Mouse (Mus musculus) granulocyte monocyte progenitor cell, adult 5-6 weeks (primary cell): Measurements from ENCODE around the gene Cfd. TPM values are rescaled to one million over a fixed set of nuclear protein-coding genes. Genes with fewer than 3 reads are reported as not detected.

ENCODE experiments used
- ATAC-seq: replicated peaks from 2 replicates; pipeline ENCODE4 v1.8.0; 2016; ENCODE audit warnings: mild to moderate bottlenecking, moderate TSS enrichment, inconsistent platforms; ENCODE audit not compliant: poor library complexity, severe bottlenecking
- total RNA-seq, 2 experiments: library from RNA; stranded (forward) in 1 of 2; stranded (reverse) in 1 of 2; fragments of 200-712, 200-1000 nt in 1 of 2; fragments of >200 nt in 1 of 2; fragmentation: Nextera tagmentation in 1 of 2; gene quantifications; 2 replicates each; pipeline ENCODE4 v1.2.3; 2014 to 2017

Cfd gene
- total RNA-seq (2014; fragmentation: Nextera tagmentation) (1.6 and 4.5 TPM in 2 replicates), total RNA-seq (2017) (not detected in 2 replicates)

DNA sequence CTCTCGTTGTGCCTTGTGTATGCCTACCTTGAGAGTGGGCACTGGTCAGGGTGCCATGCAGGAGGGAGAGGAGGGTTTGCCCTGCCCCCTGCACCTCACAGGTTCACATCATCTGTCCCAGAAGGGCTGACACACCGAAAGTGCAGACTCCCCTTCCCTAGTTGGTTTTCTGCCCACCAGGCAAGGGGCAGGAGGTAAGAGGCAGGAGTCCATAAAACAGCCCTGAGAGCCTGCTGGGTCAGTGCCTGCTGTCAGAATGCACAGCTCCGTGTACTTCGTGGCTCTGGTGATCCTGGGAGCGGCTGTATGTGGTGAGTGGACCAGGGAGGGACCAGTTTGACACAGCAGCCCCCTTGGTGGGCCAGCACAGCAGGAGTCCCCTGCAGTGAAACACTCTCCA lies at the start of gene Cfd:
Gene Cfd (plus strand): TSS at position 184 of the 400 bp plus-strand sequence.
- no peak for ATAC-seq

- no peak for ATAC-seq
These were observed 48.3 kb upstream of the Cfd start for GRCm38 (mm10) chr10:79842322-79842721.

DNA sequence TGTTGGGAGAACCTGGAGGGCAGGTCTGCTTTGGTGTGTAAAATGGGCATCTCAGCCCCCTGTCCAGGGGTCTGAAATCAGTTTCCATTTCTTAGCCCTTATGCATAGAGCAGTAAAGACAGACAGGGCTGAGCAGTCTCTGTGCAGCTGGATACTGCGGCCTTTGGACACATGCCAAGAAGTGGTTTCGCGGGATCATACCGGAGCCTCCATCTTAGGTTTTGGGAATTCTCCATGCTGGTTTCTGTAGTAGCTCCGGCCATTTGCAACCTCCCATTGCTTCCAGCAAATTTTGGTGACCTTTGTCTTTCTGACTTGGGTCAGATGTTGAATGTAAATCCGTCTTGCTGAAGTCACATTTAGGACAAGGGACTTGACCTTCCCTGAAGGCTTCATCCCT lies 47.2 kb upstream of the Cfd start:
- ATAC-seq = no peak

GRCm38 (mm10) chr10:79846553-79846952 lies 44.1 kb upstream of the Cfd start:
- ATAC-seq = no peak

DNA sequence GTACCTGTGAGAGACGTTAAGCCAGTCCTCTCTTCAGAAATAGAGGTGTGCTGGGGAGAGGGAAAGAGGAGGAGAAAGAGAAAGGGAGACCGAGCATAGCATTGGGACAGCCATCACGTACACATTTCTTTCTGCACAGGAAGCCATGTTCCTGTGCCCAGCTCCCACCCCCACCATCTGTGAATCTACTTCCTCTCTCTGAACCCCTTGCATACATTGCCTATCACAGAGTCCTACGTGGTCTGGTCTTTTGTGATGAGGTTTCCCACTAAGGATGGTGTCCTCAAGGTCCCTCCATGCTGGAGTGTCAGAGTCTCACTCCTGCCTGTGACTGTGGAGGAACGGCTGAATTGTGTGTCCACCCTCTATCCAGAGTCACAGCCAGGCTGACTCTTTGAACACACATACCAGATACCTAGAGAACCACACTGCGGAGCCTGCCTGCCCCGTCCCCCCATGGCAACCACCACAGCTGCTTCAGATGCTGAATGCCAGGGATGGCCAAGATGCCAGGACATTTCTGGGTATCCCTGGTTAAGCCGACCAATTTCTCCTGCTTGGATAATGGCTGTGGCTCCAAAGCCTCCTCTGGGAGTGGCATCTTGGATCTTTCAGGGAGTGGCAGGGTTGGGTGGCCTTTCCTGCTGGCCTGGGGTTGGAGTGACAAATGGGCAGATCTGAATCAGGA lies 40.6 kb upstream of the Cfd start:
- ATAC-seq = peak; percentile 17

DNA sequence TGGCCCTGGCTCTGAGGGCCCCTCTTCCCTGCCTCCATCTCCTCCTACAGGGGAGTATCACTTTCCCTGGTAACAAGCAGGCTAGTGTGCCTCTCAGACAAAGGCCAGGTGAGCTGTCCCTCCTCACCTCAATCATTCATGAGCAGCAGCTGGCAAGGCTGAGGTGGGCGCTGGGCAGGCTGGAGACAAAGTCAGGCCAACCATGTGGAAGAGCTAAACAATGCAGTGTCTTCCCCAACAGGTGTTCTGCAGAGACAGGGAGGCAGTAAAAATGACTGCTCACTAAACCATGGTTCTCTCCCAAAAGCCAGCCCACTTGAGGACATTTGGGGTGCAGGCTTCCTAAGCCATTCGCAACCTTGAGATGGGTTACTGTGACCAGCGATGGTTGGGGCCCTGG lies 39.0 kb upstream of the Cfd start:
- ATAC-seq = no peak

- no peak for ATAC-seq
These were observed 38.4 kb upstream of the Cfd start for GRCm38 (mm10) chr10:79852107-79852789.

- no peak for ATAC-seq
These were observed 37.8 kb upstream of the Cfd start for GRCm38 (mm10) chr10:79852827-79853226.

DNA sequence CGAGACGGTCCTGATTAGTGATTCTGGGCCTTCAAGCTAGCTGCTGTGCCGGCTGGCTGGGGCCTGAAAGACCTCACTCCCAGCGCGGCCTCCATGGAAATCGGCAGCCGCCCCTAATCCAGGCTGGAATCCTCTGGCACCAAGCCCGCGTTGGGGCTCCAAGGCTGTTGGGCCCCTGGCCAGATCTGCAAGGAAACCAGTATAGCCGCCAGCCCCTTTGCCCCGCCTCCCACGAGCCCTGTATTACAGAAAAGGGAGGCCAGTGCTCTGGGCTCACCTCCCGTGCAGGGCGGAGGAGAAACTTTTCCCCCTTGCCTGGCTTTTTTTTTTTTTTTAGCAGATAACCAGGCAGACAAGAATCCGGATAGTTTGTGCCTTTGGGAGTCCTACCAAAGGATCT lies 37.3 kb upstream of the Cfd start:
- no peak for ATAC-seq

DNA sequence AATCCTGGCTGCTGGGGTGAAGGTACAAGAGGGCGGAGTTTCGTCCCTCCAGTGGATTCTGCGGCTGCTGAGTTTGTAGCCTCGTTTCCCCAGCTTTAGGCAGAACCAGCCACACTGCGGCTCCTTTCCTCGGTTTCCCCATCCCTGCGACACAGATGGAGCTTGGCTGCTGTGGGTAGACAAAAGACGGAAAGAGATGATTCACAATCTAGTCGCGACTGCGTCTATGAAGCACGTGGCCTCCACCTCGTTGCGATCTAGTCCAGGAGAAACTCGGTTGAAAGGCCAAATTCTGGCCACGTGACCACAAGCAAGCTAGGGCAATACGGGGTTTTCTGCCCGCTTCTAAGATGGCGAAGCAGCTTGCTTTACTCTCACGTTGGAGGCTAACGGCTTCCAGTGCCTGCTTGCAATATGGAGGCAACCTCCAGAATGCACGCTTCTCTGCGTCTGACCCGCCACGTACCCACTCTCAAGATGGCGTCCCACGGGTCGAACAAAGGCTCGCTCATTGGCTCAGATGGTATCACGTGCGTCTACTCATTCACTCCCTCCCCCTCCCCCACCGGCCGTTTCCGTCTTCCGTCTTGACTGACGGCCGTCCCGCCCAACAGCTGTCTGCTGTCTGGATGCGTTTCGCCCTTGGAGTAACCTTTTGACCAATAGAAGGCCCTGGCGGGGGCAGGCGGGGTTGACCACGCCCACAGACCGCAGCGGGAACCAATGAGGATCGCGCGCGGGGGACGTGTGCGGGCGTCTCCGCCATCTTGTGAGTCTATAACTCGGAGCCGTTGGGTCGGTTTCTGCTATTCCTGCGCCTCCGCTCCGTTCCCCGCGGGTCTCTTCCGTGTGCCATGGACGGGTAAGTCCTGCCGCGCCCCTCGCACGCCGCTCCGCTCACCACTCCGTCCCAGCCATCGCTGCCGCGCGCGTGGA lies 36.5 kb upstream of the Cfd start, which contains the start of gene Ptbp1:
Gene Ptbp1 (plus strand): TSS at position 568 of the 936 bp plus-strand sequence.
- ATAC-seq = peak; percentile 67

DNA sequence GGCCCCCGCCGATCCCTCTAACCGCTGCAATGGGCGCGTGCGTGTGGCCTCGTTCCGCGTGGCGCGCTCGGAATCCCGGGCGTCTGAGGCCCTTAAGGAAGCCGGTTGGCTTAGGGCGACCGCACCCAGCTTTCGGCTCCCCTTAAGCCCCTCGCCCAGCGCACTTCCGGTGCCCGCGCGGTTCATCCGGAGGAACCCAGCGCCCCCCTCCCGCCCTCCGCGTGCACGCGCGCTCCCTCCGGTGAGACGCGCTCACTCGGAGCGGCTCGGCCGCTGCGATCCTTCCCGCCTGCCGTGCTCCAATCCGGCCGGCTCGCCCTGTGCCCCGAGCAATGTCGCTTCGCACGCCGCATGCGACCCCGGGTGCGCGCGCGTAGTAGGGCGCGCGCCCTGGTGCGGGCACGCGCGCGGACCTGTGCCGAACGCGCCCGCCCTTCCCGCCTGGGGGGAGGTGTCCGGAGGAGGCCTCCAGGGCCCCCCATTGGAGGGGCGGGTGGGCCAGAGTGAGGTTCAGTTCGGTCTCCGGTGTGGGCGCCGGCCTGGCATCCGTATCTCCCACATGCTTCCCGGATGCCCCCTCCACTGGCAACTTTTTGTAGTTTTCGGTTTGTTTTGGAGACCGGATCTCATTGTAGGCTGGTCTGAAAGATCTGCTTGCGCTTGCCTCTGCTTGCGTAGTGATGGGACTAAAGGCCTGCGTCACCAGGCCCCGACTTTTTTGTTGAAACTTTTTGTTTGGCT lies 35.7 kb upstream of the Cfd start:
- peak; percentile 13; the same call in 1 of the 2 replicates for ATAC-seq

DNA sequence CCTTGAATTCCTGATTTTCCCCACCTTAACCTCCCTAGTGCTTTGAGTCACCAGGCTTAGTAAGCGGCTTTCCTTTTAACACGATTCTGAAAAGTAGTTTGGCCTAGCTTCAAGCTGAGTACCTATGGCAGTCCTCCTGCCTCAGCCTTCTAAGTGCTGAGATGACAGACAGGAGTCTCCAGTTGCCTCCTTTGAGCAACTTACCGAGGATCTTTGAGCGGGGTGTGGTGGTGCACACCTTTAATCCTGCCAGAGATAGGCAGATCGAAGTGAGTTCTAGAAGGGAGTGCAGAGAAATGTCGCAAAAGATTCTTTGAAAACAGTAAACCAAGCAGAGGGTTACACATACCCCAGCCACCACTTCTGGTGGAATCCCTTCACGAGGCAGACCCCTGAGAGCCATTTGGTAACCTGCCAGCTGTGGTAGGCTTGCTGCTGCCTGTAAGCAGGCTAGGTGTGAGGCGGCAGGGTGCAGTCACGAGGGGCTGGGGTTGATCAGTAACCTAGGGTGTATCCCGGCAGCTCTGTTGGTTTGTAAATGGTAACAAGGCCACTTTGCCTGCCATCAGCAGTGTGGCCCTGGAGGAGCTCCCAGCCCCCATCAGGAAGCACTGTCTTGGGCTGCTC lies 35.0 kb upstream of the Cfd start:
- ATAC-seq = no peak

- ATAC-seq = no peak
These were observed 34.4 kb upstream of the Cfd start for GRCm38 (mm10) chr10:79856280-79856679.

DNA sequence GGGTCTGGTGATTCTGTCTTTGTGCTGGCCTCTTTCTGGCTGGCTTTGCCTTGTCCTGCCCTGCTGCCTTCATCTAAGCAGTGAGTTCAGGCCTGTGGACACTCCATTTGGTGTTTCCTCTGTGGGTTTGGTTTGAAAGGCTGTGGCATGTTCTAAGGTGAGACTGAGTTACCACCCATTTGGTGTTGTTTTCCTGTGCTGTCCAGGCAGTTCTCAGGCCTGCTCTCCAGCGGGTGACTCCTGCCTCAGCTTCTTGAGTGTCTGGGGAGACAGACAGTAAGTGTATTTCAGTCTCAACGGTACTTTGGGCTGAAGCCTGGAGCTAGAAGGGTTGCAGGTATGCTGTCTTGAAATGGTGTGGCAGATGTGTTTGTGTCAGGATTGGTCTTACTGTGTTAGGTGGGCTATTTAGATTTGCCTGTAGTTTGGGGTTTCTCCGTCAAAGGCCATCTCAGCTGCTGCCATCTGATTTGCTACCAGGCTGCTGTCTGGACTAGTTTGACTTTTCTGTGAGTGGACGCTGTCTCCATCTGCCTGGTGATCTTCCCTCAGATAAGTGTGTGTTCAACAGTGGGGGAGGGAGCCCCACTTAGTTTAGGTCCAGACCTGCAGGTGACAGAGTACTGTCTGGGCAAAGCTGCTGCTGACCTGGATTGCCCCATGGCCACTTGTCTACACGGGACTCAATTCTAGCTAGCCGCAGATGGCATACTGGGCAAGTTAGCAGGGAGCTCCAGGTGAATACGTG lies 33.8 kb upstream of the Cfd start:
- ATAC-seq = no peak

DNA sequence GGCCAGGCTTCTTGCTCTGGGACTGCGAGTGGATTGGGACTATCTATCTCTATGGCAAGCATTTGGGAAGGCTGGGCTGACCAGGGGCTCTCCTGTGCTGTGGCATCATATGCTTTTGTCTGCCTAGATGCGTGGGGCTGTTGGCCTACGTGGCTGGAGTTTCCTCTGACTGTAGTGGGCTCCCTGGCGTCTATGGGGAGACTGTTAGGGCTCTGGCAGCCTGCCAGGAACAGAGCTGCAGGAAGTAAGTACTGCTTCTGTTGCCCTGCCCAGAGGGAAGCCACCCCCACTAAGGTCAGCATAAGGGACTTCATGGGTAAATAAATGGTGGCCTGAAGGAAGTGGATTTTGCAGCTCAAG lies 33.2 kb upstream of the Cfd start:
- ATAC-seq = peak; percentile 19

DNA sequence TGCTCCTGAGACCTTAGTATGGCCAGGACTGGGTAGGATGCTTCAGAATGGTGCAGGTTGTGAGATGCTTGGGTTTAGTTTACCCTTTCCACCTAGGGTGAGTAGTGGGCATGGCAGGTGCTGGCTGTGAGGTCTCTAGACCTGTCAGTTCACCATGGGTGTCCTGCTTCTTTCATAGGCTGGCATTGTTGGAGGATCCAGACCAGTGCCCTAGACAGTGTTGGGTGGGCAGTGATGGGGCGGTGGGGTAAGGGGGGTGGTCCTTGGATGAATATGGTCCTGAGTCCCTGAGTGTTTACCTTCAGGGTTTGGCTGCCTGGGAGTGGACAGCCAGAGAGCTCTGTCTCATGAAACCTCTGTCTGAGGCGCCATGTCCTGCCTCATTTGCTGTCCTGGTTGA lies 32.8 kb upstream of the Cfd start:
- no peak for ATAC-seq

DNA sequence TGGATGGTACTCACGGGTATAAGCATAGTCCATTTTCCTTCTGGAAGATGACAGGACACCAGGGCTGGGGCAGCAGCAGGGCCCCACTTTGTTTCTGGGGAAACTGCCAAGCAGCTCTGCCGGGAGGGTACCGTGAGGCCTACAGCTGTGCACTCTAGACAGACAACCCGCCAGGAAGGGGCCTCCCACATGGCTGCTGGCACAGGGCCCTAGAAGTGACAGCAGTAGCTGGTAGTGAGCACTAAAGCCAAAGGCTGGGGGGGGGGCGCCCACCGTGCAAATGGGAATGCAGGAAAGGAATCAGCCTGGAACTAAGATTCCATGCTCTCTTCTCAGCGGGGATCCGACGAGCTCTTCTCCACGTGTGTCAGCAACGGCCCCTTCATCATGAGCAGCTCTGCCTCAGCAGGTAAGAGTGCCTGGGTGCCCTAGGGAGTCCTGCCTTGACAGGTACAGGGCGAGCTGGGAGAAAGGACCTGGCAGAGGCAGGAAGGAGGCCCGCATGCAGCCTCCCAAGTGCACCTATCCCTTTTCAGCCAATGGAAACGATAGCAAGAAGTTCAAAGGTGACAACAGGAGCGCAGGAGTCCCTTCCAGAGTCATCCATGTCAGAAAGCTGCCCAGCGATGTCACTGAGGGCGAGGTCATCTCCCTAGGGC lies 32.1 kb upstream of the Cfd start:
- ATAC-seq = no peak

GRCm38 (mm10) chr10:79859116-79859515 lies 31.5 kb upstream of the Cfd start:
- ATAC-seq = no peak
